Mouse (Mus musculus): ENCODE measurements at regions not wholly inside any gene's neighbourhood (a gene's known extent, or its start where the extent isn't known, plus 50 kb on each side); places are given as distances from the start of the nearest gene placed in this dataset.

GRCm38 (mm10) chr9:113123004-113123692 lies 584.9 kb downstream of the Pdcd6ip start:
- TF ChIP-seq CTCF (IDR thresholded peaks at IDR 0.05; ENCODE audit: borderline replicate concordance, insufficient read depth, low read depth, low read length) (no peak), POLR2A (IDR thresholded peaks at IDR 0.05; ENCODE audit: borderline replicate concordance, insufficient read depth, low read length) (no peak)
